Mouse (Mus musculus) C2C12 (cell line): Measurements from ENCODE around the gene Psap.

Experiments
- CTCF ChIP-seq: IDR thresholded peaks from one replicate; pipeline ENCODE4 v1.5.1; 2011; ENCODE audit not compliant: control insufficient read depth, insufficient read depth, insufficient read length
- MAX ChIP-seq: IDR thresholded peaks from one replicate; pipeline ENCODE4 v1.6.1; 2011; ENCODE audit warnings: mild to moderate bottlenecking, control low read depth
- MYOD1 ChIP-seq: IDR thresholded peaks from one replicate; pipeline ENCODE4 v1.6.1; 2011; ENCODE audit warnings: low read depth; ENCODE audit not compliant: control insufficient read depth, insufficient read length
- MYOG ChIP-seq: IDR thresholded peaks from one replicate; pipeline ENCODE4 v1.6.1; 2011; ENCODE audit not compliant: control insufficient read depth, insufficient read length; ENCODE audit errors: extremely low read depth
- USF1 ChIP-seq: IDR thresholded peaks from one replicate; pipeline ENCODE4 v1.6.1; 2011; ENCODE audit warnings: low read depth, mild to moderate bottlenecking, control low read depth, moderate library complexity

DNA sequence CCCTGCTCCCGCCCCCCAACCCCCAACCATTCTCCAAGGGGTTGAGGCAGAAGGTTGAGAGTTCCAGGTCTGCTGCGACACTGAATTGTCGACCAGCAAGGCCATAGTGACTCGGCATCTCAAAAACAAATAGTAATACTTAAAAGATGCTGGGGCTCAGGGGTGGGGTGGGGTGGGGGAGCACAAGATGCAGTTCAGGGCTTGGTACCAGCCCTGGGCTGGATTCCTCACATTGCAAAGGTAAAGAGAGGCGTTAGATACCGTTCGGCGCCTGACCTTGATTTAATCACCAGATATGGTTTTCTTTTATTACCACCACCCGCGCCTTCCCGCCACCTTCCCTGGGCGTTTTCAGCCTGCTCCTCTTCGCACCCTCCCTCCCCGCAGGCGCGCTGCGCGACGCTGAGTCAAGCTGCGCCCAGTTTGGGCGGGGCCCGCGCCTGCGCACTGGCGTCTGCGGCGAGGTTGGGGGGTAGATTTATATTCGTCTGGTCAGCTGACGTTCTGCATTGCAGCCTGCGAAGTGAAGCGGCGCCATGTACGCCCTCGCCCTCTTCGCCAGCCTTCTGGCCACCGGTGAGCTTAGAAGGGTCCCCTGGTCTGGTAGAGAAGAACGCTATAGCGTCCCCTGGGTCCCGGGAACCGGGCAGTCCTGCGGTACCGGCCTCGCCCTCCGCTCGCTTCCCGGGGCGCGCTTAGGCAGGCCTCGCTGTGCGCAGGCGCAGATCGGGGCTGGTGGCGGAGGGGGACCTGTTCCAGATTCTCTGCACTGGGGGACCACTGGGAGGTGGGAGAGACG is at the start of gene Psap:
- TF ChIP-seq CTCF (no peak), MYOG (no peak), USF1 (peak; percentile 81), MYOD1 (no peak), MAX (peak; percentile 92)
